Mouse (Mus musculus): ENCODE results near the gene Maml1. TPM values are rescaled to one million over a fixed set of nuclear protein-coding genes. Genes with fewer than 3 reads are reported as not detected.

The Maml1 gene
- polyA plus RNA-seq, 1 experiment from 2014 or later, result 3.0 TPM

DNA sequence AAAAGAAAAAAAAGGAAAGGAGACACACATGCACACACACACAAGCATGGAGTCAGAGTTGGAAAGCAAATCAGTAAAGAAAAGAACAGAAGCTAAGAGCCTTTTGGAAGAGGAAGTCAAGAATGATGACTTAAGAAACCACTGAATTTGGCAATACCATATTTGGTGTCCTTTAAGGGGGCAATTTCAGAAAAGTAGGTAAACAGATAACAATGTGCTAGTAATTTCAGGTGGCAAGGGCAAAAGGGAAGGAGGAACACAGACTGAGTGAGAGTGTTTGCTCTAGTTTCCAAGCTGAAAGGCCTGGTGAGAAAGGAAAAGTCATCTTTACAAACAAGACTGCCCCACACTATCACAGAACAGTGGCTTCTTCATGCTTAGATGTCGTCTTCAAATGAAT is 5.7 kb downstream of the Maml1 start:
- Histone ChIP-seq H3K9me3 (ENCODE audit: control insufficient read depth, low read length) (no peaks in the 10 kb centered on the region), H3K4me3 (ENCODE audit: low read length) (no peak overlapping the region), H3K4me2 (ENCODE audit: low read depth, low read length) (no peak overlapping the region), H3K36me3 (ENCODE audit: control insufficient read depth, insufficient read depth, low read length) (no peaks in the 10 kb centered on the region; the same call in none of the 2 replicates), H3K27ac (ENCODE audit: low read length) (no peak overlapping the region), H3K27me3 (replicated peaks; ENCODE audit: control insufficient read depth, insufficient read depth, low read length) (no peaks in the 10 kb centered on the region), H3K4me1 (ENCODE audit: control insufficient read depth, insufficient read depth, low read length) (peaks cover 11% of the 10 kb centered on the region), H3K9ac (ENCODE audit: low read depth, low read length) (no peak overlapping the region)
- 86% methylated on average over 1 of the region's 1 CpGs for WGBS
- no peak for ATAC-seq

- no peaks in the 10 kb centered on the region; the same call in none of the 2 replicates for H3K36me3 ChIP-seq (ENCODE audit: control insufficient read depth, insufficient read depth, low read length)
- no peak overlapping the region for H3K4me2 ChIP-seq (ENCODE audit: low read depth, low read length)
- no peak overlapping the region for H3K4me3 ChIP-seq (ENCODE audit: low read length)
- H3K27ac ChIP-seq (ENCODE audit: low read length), result no peak overlapping the region
- no peaks in the 10 kb centered on the region for H3K27me3 ChIP-seq (replicated peaks; ENCODE audit: control insufficient read depth, insufficient read depth, low read length)
- no peak overlapping the region for H3K9ac ChIP-seq (ENCODE audit: low read depth, low read length)
- WGBS, result 93% methylated on average over 7 of the region's 7 CpGs
- H3K4me1 ChIP-seq (ENCODE audit: control insufficient read depth, insufficient read depth, low read length), result peaks cover 11% of the 10 kb centered on the region
- no peaks in the 10 kb centered on the region for H3K9me3 ChIP-seq (ENCODE audit: control insufficient read depth, low read length)
- no peak for ATAC-seq
Observed at GRCm38 (mm10) chr11:50285696-50286095, 6.4 kb downstream of the Maml1 start.

DNA sequence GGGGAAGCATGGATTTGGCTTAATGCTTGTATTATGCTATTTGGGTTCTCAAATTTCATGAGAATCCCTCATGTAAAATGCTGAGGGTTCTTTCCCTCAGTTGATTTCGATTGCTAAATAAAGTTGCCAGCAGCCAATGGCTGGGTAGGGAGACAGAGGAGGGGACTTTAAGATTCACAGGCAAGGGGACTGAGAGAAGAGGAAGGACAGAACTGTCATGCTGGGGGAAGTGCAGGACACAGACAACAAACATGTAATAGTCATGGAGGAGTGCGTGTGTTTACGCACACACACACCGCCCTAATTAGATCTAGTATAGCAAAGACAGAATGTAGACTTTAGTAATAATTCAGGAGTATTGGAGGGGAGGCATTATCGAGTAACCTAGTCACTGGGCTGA is 6.8 kb downstream of the Maml1 start:
- peaks cover 8% of the 10 kb centered on the region for H3K4me1 ChIP-seq (ENCODE audit: control insufficient read depth, insufficient read depth, low read length)
- WGBS, result 93% methylated on average over 5 of the region's 5 CpGs
- no peaks in the 10 kb centered on the region for H3K9me3 ChIP-seq (ENCODE audit: control insufficient read depth, low read length)
- H3K36me3 ChIP-seq (ENCODE audit: control insufficient read depth, insufficient read depth, low read length), result no peaks in the 10 kb centered on the region; the same call in none of the 2 replicates
- no peak overlapping the region for H3K9ac ChIP-seq (ENCODE audit: low read depth, low read length)
- no peaks in the 10 kb centered on the region for H3K27me3 ChIP-seq (replicated peaks; ENCODE audit: control insufficient read depth, insufficient read depth, low read length)
- H3K4me2 ChIP-seq (ENCODE audit: low read depth, low read length), result no peak overlapping the region
- H3K4me3 ChIP-seq (ENCODE audit: low read length), result no peak overlapping the region
- H3K27ac ChIP-seq (ENCODE audit: low read length), result no peak overlapping the region
- no peak for ATAC-seq

DNA sequence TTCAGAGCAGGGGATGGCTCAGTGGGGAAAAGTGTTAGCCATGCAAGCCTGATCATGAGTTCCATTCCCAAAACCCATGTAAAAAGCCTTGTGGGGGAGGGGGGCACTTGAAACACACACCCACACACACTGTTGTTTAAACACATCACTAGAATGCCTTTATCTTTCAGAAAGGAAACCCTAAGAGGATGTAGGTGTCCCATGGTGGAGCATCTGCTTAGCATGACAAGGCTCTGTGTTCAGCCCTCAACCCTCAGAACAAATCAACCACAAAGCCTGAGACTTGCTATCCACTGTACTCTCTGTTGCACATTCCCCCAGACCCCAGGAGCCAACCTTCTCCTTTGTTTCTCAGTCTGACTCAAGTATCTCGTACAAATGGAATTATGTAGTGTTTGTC is 12.1 kb downstream of the Maml1 start:
- H3K4me2 ChIP-seq (ENCODE audit: low read depth, low read length), result no peak overlapping the region
- no peak overlapping the region for H3K9ac ChIP-seq (ENCODE audit: low read depth, low read length)
- no peak overlapping the region for H3K4me3 ChIP-seq (ENCODE audit: low read length)
- no peak for ATAC-seq
- no peak overlapping the region for H3K27ac ChIP-seq (ENCODE audit: low read length)
- 78% methylated on average over 1 of the region's 1 CpGs for WGBS
- H3K4me1 ChIP-seq (ENCODE audit: control insufficient read depth, insufficient read depth, low read length), result peaks cover 11% of the 10 kb centered on the region; the same call in 1 of the 2 replicates
- no peaks in the 10 kb centered on the region for H3K27me3 ChIP-seq (replicated peaks; ENCODE audit: control insufficient read depth, insufficient read depth, low read length)
- no peaks in the 10 kb centered on the region for H3K9me3 ChIP-seq (ENCODE audit: control insufficient read depth, low read length)
- no peaks in the 10 kb centered on the region for H3K36me3 ChIP-seq (ENCODE audit: control insufficient read depth, insufficient read depth, low read length)

DNA sequence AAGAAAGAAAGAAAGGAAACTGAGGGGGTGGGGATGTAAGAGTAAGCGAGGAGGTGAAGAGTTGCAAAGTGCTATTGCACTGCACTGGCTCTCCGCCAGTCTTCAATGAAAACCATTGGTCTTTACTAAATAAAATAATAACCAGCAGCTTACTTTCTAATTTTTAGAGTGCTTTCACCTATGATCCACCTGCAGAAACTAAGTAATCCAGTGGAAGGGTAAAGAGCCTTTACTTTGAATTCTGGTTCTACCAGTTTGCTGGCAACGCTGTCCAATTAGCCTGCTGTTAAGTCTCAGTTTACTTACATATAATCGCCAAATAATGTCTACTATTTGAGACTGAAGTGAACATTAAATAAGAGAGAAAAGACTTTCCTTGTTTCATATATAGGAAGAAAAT is 13.1 kb downstream of the Maml1 start:
- no peak overlapping the region for H3K27ac ChIP-seq (ENCODE audit: low read length)
- no peak for ATAC-seq
- no peak overlapping the region for H3K9ac ChIP-seq (ENCODE audit: low read depth, low read length)
- no peak overlapping the region for H3K4me3 ChIP-seq (ENCODE audit: low read length)
- 69% methylated on average over 4 of the region's 4 CpGs for WGBS
- H3K4me1 ChIP-seq (ENCODE audit: control insufficient read depth, insufficient read depth, low read length), result peaks cover 11% of the 10 kb centered on the region; the same call in 1 of the 2 replicates
- no peaks in the 10 kb centered on the region for H3K27me3 ChIP-seq (replicated peaks; ENCODE audit: control insufficient read depth, insufficient read depth, low read length)
- no peak overlapping the region for H3K4me2 ChIP-seq (ENCODE audit: low read depth, low read length)
- H3K9me3 ChIP-seq (ENCODE audit: control insufficient read depth, low read length), result no peaks in the 10 kb centered on the region
- no peaks in the 10 kb centered on the region for H3K36me3 ChIP-seq (ENCODE audit: control insufficient read depth, insufficient read depth, low read length)

GRCm38 (mm10) chr11:50277706-50278105 is 14.4 kb downstream of the Maml1 start:
- H3K4me1 ChIP-seq (ENCODE audit: control insufficient read depth, insufficient read depth, low read length), result peaks cover 11% of the 10 kb centered on the region; the same call in 1 of the 2 replicates
- H3K27ac ChIP-seq (ENCODE audit: low read length), result no peak overlapping the region
- no peaks in the 10 kb centered on the region for H3K9me3 ChIP-seq (ENCODE audit: control insufficient read depth, low read length)
- H3K4me3 ChIP-seq (ENCODE audit: low read length), result no peak overlapping the region
- H3K36me3 ChIP-seq (ENCODE audit: control insufficient read depth, insufficient read depth, low read length), result no peaks in the 10 kb centered on the region
- no peak for ATAC-seq
- no peak overlapping the region for H3K9ac ChIP-seq (ENCODE audit: low read depth, low read length)
- WGBS, result 96% methylated on average over 6 of the region's 6 CpGs
- no peaks in the 10 kb centered on the region for H3K27me3 ChIP-seq (replicated peaks; ENCODE audit: control insufficient read depth, insufficient read depth, low read length)
- no peak overlapping the region for H3K4me2 ChIP-seq (ENCODE audit: low read depth, low read length)

DNA sequence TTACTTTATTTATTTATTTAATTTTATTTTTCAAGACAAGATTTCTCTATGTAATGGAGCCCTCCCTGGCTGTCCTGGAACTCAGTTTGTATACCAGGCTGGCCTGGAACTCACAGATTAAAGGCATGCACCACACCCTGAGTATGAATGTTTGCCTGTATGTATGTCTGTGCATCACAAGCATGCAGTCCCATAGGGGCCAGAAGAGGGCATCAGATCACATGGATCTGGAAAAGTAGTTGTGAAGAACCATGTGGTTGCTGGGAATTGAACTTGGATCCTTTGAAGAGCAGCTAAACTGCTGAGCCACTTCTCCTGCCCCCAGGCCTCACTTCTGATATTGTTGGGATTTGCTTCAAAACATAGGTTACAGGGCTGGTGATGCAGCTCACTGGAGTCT is 15.1 kb downstream of the Maml1 start:
- H3K4me3 ChIP-seq (ENCODE audit: low read length), result no peak overlapping the region
- no peaks in the 10 kb centered on the region for H3K27me3 ChIP-seq (replicated peaks; ENCODE audit: control insufficient read depth, insufficient read depth, low read length)
- H3K9ac ChIP-seq (ENCODE audit: low read depth, low read length), result no peak overlapping the region
- no peak for ATAC-seq
- no peaks in the 10 kb centered on the region for H3K36me3 ChIP-seq (ENCODE audit: control insufficient read depth, insufficient read depth, low read length)
- no peak overlapping the region for H3K27ac ChIP-seq (ENCODE audit: low read length)
- H3K4me2 ChIP-seq (ENCODE audit: low read depth, low read length), result no peak overlapping the region
- H3K4me1 ChIP-seq (ENCODE audit: control insufficient read depth, insufficient read depth, low read length), result peaks cover 11% of the 10 kb centered on the region; the same call in 1 of the 2 replicates
- H3K9me3 ChIP-seq (ENCODE audit: control insufficient read depth, low read length), result no peaks in the 10 kb centered on the region

- no peak overlapping the region for H3K9ac ChIP-seq (ENCODE audit: low read depth, low read length)
- H3K36me3 ChIP-seq (ENCODE audit: control insufficient read depth, insufficient read depth, low read length), result no peaks in the 10 kb centered on the region
- H3K4me1 ChIP-seq (ENCODE audit: control insufficient read depth, insufficient read depth, low read length), result peaks cover 11% of the 10 kb centered on the region; the same call in 1 of the 2 replicates
- H3K27me3 ChIP-seq (replicated peaks; ENCODE audit: control insufficient read depth, insufficient read depth, low read length), result no peaks in the 10 kb centered on the region
- peak; percentile 72 for ATAC-seq
- no peak overlapping the region for H3K27ac ChIP-seq (ENCODE audit: low read length)
- no peaks in the 10 kb centered on the region for H3K9me3 ChIP-seq (ENCODE audit: control insufficient read depth, low read length)
- no peak overlapping the region for H3K4me3 ChIP-seq (ENCODE audit: low read length)
- H3K4me2 ChIP-seq (ENCODE audit: low read depth, low read length), result no peak overlapping the region
- 58% methylated on average over 5 of the region's 5 CpGs for WGBS
Observed at GRCm38 (mm10) chr11:50275568-50276151, 16.5 kb downstream of the Maml1 start.

DNA sequence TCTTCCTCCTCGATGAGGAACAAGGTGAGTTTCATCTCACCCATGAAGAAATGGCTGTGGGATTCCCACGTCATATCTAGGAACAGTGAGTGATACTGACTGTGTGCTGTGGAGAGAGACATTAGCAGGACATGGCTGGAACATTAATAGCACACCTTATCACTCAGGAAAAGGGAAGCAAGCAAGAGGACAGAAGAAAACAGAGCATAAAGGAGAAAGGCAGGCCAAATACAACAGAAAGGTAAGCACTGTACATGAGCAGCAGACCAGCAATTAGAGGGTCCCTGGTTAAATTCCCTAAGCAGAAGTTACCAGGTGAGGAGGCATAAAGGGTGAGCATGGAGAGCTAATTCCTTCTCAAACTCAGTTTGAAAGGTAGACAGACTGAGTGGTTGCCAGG is 17.0 kb downstream of the Maml1 start:
- no peak overlapping the region for H3K27ac ChIP-seq (ENCODE audit: low read length)
- peaks cover 11% of the 10 kb centered on the region; the same call in 1 of the 2 replicates for H3K4me1 ChIP-seq (ENCODE audit: control insufficient read depth, insufficient read depth, low read length)
- H3K9me3 ChIP-seq (ENCODE audit: control insufficient read depth, low read length), result no peaks in the 10 kb centered on the region
- no peak overlapping the region for H3K4me3 ChIP-seq (ENCODE audit: low read length)
- no peaks in the 10 kb centered on the region for H3K27me3 ChIP-seq (replicated peaks; ENCODE audit: control insufficient read depth, insufficient read depth, low read length)
- no peak overlapping the region for H3K9ac ChIP-seq (ENCODE audit: low read depth, low read length)
- peak; percentile 8; the same call in 1 of the 2 replicates for ATAC-seq
- 76% methylated on average over 2 of the region's 2 CpGs for WGBS
- H3K36me3 ChIP-seq (ENCODE audit: control insufficient read depth, insufficient read depth, low read length), result no peaks in the 10 kb centered on the region
- H3K4me2 ChIP-seq (ENCODE audit: low read depth, low read length), result no peak overlapping the region

GRCm38 (mm10) chr11:50272819-50273218 is 19.3 kb downstream of the Maml1 start:
- Histone ChIP-seq H3K9me3 (ENCODE audit: control insufficient read depth, low read length) (no peaks in the 10 kb centered on the region), H3K9ac (ENCODE audit: low read depth, low read length) (no peak overlapping the region), H3K4me1 (ENCODE audit: control insufficient read depth, insufficient read depth, low read length) (peaks cover 7% of the 10 kb centered on the region; the same call in 1 of the 2 replicates), H3K27ac (ENCODE audit: low read length) (no peak overlapping the region), H3K4me3 (ENCODE audit: low read length) (no peak overlapping the region), H3K27me3 (replicated peaks; ENCODE audit: control insufficient read depth, insufficient read depth, low read length) (no peaks in the 10 kb centered on the region), H3K4me2 (ENCODE audit: low read depth, low read length) (no peak overlapping the region), H3K36me3 (ENCODE audit: control insufficient read depth, insufficient read depth, low read length) (no peaks in the 10 kb centered on the region)
- WGBS, result 89% methylated on average over 2 of the region's 2 CpGs
- ATAC-seq, result no peak

Measured in intestine, embryonic 16.5 days (tissue).